Mouse (Mus musculus): ENCODE data around the gene Cdc42se1. TPM values are rescaled to one million over a fixed set of nuclear protein-coding genes. Genes with fewer than 3 reads are reported as not detected.

The Cdc42se1 gene
- total RNA-seq, 1 experiment from 2014 or later = 57.6 TPM

- ATAC-seq (replicated peaks; ENCODE audit: low read depth, poor library complexity, severe bottlenecking) = peak; percentile 57; the same call in 1 of the 2 replicates
These were observed 18.1 kb downstream of the Cdc42se1 start for GRCm38 (mm10) chr3:95246465-95247231.

DNA sequence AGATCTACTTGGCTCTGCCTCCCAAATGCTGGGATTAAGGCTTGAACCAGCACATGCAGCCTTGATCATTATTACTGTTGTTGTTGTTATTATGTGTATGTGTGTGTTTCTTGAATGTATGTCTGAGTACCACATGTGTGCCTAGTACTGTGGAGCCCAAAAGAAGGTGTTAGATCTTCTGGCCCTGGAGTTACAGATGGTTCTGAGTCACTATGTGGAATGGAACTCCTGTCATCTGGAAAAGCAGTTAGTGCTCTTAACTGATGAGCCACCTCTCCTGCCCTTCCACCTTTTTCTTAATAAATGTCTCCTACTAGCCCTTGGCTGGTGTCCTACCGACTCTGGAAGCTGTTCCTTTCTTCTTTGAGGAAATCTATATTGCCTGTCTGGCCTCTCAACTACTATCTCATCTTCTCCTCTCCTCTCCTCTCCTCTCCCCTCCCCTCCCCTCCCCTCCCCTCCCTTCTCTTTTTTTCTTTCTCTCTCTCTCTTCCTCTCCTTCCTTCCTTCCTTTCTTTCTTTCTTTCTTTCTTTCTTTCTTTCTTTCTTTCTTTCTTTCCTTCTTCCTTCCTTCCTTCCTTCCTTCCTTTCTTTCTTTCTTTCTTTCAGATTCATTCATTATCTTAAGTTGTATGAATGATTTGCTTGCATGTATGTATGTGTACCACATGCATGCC lies 19.3 kb downstream of the Cdc42se1 start:
- ATAC-seq (replicated peaks; ENCODE audit: low read depth, poor library complexity, severe bottlenecking) = no peak

- no peak for ATAC-seq (replicated peaks; ENCODE audit: low read depth, poor library complexity, severe bottlenecking)
These were observed 21.8 kb downstream of the Cdc42se1 start for GRCm38 (mm10) chr3:95250361-95250760.

DNA sequence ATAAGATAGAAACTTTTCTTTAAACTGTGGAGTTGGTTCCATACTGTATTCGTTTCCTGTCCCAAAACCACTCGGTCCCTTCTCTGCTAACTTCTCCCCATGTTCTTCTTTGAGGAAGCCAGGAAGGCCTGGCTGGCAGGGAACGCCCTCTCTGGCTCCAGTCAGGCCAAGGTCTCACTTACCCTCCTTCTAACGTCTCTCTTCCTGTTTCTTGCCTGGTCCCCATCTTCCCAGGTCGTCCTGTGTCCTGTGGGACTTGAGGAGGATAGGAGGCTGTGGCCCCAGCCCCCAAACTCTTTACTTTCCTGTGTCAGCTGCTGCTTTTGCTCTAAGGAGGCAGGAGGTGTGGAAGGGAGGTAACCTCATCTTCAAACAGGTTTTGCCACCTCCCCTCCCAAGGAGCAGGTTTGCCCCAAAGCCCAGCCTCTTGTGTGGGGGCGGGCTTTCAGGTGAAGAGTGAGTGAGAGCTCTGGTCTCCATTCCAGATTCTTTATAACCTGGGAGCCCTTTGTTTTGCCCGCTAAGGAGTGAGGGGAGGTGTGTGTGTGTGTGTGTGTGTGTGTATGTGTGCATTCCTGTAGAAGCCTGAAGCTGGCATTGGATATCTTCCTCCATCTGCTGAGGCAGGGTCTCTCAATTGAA lies 22.4 kb downstream of the Cdc42se1 start, which contains the start of gene Bnipl:
Bnipl (minus strand) TSS at position 411 of the 642 bp plus-strand sequence.
- no peak for ATAC-seq (replicated peaks; ENCODE audit: low read depth, poor library complexity, severe bottlenecking)

GRCm38 (mm10) chr3:95256931-95257330 lies 28.4 kb downstream of the Cdc42se1 start:
- ATAC-seq (replicated peaks; ENCODE audit: low read depth, poor library complexity, severe bottlenecking) = no peak

DNA sequence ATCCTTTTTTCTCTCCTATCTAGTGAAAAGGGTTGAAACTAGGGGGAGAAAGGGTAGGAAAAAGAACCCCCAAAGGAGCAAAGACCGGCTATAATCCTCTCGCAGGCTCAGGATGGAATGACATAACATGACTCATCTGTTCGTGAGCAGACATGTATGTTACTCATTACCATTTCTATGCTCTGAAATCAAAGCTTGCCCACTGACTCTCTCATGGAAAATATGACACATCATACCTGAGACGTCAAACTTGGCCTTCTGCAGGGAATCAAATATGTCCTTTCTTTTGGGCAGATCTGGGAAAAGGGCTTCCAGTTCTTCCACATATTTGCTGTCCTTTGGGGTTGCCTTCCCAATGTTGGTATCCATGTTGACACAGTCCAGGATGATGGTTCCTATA lies 33.4 kb downstream of the Cdc42se1 start:
- ATAC-seq (replicated peaks; ENCODE audit: low read depth, poor library complexity, severe bottlenecking) = no peak

GRCm38 (mm10) chr3:95263089-95263739 lies 34.7 kb downstream of the Cdc42se1 start:
- ATAC-seq (replicated peaks; ENCODE audit: low read depth, poor library complexity, severe bottlenecking) = peak; percentile 98

- ATAC-seq (replicated peaks; ENCODE audit: low read depth, poor library complexity, severe bottlenecking) = no peak
These were observed 36.2 kb downstream of the Cdc42se1 start for GRCm38 (mm10) chr3:95264724-95265123.

DNA sequence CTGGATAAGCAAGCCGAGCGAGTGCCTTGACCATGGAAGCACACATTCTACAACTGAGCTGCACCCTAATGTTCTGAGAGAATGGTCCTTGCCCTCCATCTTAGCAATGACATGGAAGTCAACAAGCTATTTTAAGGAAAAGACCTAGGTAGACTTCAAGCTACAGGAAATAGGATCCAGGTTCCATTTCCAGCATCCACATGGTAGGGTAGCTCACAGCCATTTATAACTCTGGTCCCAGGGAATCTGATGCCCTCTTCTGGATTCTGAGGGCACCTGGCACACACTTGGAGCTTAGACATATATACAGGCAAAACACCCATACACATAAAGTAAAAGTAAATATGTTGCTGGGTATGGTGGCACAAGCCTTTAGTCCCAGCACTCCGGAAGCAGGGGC lies 37.5 kb downstream of the Cdc42se1 start:
- no peak for ATAC-seq (replicated peaks; ENCODE audit: low read depth, poor library complexity, severe bottlenecking)

- no peak for ATAC-seq (replicated peaks; ENCODE audit: low read depth, poor library complexity, severe bottlenecking)
These were observed 39.3 kb downstream of the Cdc42se1 start for GRCm38 (mm10) chr3:95267855-95268254.

DNA sequence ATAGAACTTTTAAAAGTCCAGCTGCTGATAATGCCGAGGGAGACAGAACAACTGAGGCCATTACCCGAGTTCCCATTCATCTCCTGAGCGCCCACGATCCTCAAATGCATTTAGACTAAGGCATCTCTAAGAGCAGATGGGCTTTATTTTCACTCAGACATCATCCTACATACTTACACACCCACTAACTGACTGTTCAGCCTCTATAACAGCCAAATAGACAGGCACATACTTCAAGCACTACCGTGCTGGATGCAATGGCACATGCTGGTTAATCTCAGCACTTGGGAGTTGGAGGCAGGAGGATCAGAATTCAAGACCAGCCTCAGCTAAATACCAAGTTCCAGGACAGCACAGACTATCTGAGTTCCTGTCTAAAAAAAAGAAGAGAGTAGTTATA lies 41.3 kb downstream of the Cdc42se1 start:
- ATAC-seq (replicated peaks; ENCODE audit: low read depth, poor library complexity, severe bottlenecking) = no peak

DNA sequence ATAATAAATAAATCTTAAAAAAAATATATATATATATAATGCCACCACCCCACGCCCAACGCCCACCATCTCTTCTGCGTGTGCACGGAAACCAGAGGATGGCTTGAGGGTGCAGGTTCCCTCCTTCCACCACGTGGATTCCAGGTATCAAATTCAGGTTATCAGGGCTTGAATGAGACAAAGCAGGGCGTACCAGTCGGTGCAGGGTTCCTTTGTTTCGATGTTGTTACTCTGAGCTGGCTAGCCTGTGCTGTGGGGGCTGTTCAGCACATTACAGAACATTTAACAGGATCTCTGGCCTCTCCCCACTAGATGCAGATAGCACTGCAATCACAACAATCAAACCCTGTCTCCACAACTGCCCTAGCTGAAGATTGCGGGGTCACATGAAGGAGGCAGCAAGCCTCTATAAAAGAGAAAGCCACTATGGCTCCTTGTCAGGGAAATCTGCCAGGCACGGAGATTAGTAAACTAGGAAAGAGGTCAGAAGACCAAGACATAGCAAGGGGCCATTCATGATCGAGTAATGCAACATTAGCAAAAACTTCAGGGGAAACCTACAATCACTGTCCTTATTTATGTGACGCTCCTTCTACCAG lies 42.3 kb downstream of the Cdc42se1 start:
- no peak for ATAC-seq (replicated peaks; ENCODE audit: low read depth, poor library complexity, severe bottlenecking)

- no peak for ATAC-seq (replicated peaks; ENCODE audit: low read depth, poor library complexity, severe bottlenecking)
These were observed 44.9 kb downstream of the Cdc42se1 start for GRCm38 (mm10) chr3:95273471-95273870.

DNA sequence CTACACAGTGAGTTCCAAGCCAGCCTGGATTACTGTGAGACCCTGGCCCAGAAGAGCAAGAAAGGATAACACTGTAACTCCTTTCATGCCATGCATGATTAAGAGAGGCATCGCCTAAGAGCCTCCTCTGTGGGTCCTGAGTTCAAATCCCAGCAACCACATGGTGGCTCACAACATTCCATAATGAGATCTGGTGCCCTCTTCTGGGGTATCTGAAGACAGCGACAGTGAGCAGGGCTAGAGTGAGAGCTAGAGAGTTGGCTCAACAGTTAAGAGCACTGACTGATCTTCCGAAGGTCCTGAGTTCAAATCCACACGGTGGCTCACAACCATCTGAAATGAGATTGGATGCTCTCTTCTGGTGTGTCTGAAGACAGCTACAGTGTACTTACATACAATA lies 45.9 kb downstream of the Cdc42se1 start:
- no peak for ATAC-seq (replicated peaks; ENCODE audit: low read depth, poor library complexity, severe bottlenecking)

GRCm38 (mm10) chr3:95275161-95275560 lies 46.6 kb downstream of the Cdc42se1 start:
- ATAC-seq (replicated peaks; ENCODE audit: low read depth, poor library complexity, severe bottlenecking) = no peak

- no peak for ATAC-seq (replicated peaks; ENCODE audit: low read depth, poor library complexity, severe bottlenecking)
These were observed 47.9 kb downstream of the Cdc42se1 start for GRCm38 (mm10) chr3:95276428-95276934.

- ATAC-seq (replicated peaks; ENCODE audit: low read depth, poor library complexity, severe bottlenecking) = no peak
These were observed 48.6 kb downstream of the Cdc42se1 start for GRCm38 (mm10) chr3:95277149-95277551.

DNA sequence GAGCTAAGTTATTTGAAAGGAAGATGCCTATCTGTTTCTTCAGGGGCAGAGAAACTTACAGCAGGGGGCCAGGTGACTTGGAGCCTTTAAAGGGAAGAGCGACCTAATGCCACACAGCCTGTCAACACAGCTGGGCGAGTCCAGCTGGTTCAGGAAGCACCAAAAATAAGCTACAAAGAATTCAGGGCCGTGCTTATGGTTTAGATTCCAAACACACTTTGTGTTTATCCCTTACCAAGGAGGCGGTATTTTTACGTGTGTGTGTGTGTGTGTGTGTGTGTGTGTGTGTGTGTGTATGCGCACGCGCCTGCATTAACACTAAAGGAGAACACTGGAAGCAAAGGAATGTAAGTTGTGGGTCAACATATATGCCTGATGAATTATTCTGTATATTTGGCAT lies 52.2 kb downstream of the Cdc42se1 start:
- ATAC-seq (replicated peaks; ENCODE audit: low read depth, poor library complexity, severe bottlenecking) = no peak

DNA sequence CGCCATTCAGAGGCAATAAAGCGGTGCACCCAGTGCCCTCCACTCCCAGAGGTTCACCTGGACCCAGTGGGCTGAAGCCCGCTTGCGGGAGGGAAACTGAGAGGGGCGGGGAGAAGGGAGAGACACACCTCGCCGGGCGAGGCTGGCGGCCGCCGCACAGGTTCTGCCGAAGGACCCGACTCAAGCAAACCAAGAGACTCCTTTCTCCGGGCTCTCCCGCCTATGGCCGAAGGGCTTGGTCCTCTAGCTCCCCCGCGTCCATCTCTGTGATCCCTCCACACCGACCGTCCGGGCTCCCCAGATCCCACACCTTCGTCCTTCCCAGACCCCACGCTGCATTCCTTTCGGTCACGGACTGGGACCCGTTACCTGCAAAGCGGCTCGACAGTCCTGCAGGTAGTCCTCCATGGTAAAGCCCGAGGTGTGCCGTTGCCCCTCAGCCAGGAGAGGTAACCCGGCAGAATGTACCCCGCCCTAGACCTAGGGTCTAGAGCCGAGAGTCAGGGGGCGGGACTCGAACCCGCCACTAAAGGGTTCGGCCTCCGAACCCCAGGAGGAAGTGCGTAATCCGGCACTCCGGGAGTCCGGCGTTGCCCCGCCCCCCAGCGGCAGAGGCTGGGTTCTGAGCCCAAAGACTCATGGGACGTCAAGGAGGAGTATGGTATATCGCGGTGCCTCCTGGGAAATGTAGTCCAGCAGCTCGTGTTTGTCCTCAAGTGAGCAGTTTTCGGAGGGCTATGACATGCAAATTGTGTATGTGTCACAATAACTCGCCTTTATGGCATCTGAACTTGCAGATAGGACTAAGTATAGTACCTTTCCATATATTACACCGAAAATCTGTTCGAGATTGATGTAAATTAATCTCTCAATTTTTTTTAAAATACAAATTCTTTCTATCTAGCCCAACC lies 52.9 kb downstream of the Cdc42se1 start, which contains the start of the genes Mindy1 and Prune1:
Mindy1 (plus strand) TSS at position 130 of the 911 bp plus-strand sequence.
Prune1 (minus strand) TSS at position 861 of the 911 bp plus-strand sequence.
- ATAC-seq (replicated peaks; ENCODE audit: low read depth, poor library complexity, severe bottlenecking) = peak; percentile 75

Data from common myeloid progenitor, adult 5-6 weeks (primary cell).